Mouse (Mus musculus) heart, postnatal 0 days (tissue): ENCODE measurements around the gene Rffl. TPM values are rescaled to one million over a fixed set of nuclear protein-coding genes. Genes with fewer than 3 reads are reported as not detected.

Experiments used
- ATAC-seq: fragments of 200-750 bp; cut with Nextera tagmentation; 2 replicates; pipeline ENCODE4 v1.8.0; 2017; ENCODE audit warnings: low read depth, moderate number of reproducible peaks, moderate library complexity; ENCODE audit not compliant: insufficient read depth
- DNase-seq: peaks from one replicate; pipeline ENCODE4 v3.0.0-alpha.2; 2016; ENCODE audit warnings: low spot score
- H3K27ac ChIP-seq: fragments of 300-500 bp; sonication (generic); 2 replicates; pipeline ENCODE4 v1.5.1; 2014; ENCODE audit warnings: low read depth, mild to moderate bottlenecking
- H3K27me3 ChIP-seq: fragments of 300-500 bp; sonication (generic); 2 replicates; pipeline ENCODE4 v1.6.1; 2014; ENCODE audit warnings: low read length, mixed read lengths; ENCODE audit not compliant: control insufficient read depth, insufficient read depth
- H3K36me3 ChIP-seq: fragments of 300-500 bp; sonication (generic); replicated peaks from 2 replicates; pipeline ENCODE4 v1.6.1; 2014; ENCODE audit warnings: low read length, mixed read lengths; ENCODE audit not compliant: control insufficient read depth, insufficient read depth
- H3K4me1 ChIP-seq: fragments of 300-500 bp; sonication (generic); 2 replicates; pipeline ENCODE4 v1.6.1; 2014; ENCODE audit warnings: antibody characterized with exemption; ENCODE audit not compliant: control insufficient read depth, insufficient read depth
- H3K4me2 ChIP-seq: fragments of 300-500 bp; sonication (generic); 2 replicates; pipeline ENCODE4 v1.6.1; 2014; ENCODE audit warnings: low read depth, mild to moderate bottlenecking, low read length, moderate library complexity
- H3K4me3 ChIP-seq: fragments of 300-500 bp; sonication (generic); 2 replicates; pipeline ENCODE4 v1.5.1; 2014; ENCODE audit warnings: low read depth, low read length
- H3K9ac ChIP-seq: fragments of 300-500 bp; sonication (generic); replicated peaks from 2 replicates; pipeline ENCODE4 v1.6.1; 2014; ENCODE audit warnings: low read depth, low read length, mixed read lengths
- H3K9me3 ChIP-seq: fragments of 300-500 bp; sonication (generic); replicated peaks from 2 replicates; pipeline ENCODE4 v1.6.1; 2016; ENCODE audit warnings: low read length; ENCODE audit not compliant: control insufficient read depth
- CTCF ChIP-seq: IDR thresholded peaks from 2 replicates; pipeline ENCODE4 v1.5.1; 2016; ENCODE audit warnings: antibody characterized with exemption, control low read depth, low read depth
- EP300 ChIP-seq: IDR thresholded peaks from 2 replicates; pipeline ENCODE4 v1.6.1; 2016; ENCODE audit warnings: antibody characterized with exemption, low read depth
- WGBS: fragments of 180-500 bp; shearing (Covaris S2); extraction: QIAGEN DNeasy Blood & Tissue Kit; methylation state at CpG from one replicate; pipeline ENCODE4 v1.1.7; 2014; 5-methylcytosine and 5-hydroxymethylcytosine counted together
- polyA plus RNA-seq: library from polyadenylated mRNA; unstranded; fragments of >200 nt; fragmentation: Nextera tagmentation; extraction: Ambion mirVana; gene quantifications from 2 replicates; pipeline ENCODE4 v1.2.1, GENCODE M21; 2015
- total RNA-seq: library from RNA; depleted of rRNA; stranded (reverse); fragments of >200 nt; gene quantifications from 2 replicates; pipeline ENCODE4 v1.2.3, GENCODE M21; 2014; ENCODE audit warnings: low replicate concordance; rRNA removed

The Rffl gene
- total RNA-seq (3.8 and 4.8 TPM in 2 replicates), polyA plus RNA-seq (2.3 and 2.4 TPM in 2 replicates)

- DNase-seq (peak; percentile 89), ATAC-seq (peak; percentile 96)
- H3K36me3 ChIP-seq, result no peaks in the 10 kb centered on the region
- H3K4me2 ChIP-seq, result peak within 1 kb of the TSS; percentile 87
- TF ChIP-seq CTCF (peak; percentile 74), EP300 (no peak)
- H3K4me3 ChIP-seq, result peak within 1 kb of the TSS; percentile 91
- H3K9me3 ChIP-seq, result no peaks in the 10 kb centered on the region
- peak within 1 kb of the TSS; percentile 72 for H3K27ac ChIP-seq
- under 1% methylated on average over 33 of the region's 43 CpGs for WGBS
- H3K9ac ChIP-seq, result peak within 1 kb of the TSS; percentile 75
- no peaks in the 10 kb centered on the region for H3K27me3 ChIP-seq
- no peaks in the 10 kb centered on the region; the same call in 1 of the 2 replicates for H3K4me1 ChIP-seq
Measured at GRCm38 (mm10) chr11:82871031-82871446, at the start of gene Rffl. Gene Rffl (minus strand): TSS chr11:82871210.

GRCm38 (mm10) chr11:82920768-82921167 lies 49.8 kb upstream of the Rffl start:
- no peak overlapping the region for H3K27ac ChIP-seq
- no peak overlapping the region for H3K9ac ChIP-seq
- H3K36me3 ChIP-seq, result peaks cover 57% of the 10 kb centered on the region
- no peaks in the 10 kb centered on the region for H3K9me3 ChIP-seq
- 0 out of 2 replicates have a peak, but pooled peaks cover 7% of the 10 kb centered on the region for H3K4me1 ChIP-seq
- ATAC-seq (no peak), DNase-seq (no peak)
- no peak for TF ChIP-seq CTCF
- no peak for TF ChIP-seq EP300
- no peak overlapping the region for H3K4me2 ChIP-seq
- H3K27me3 ChIP-seq, result no peaks in the 10 kb centered on the region
- no peak overlapping the region for H3K4me3 ChIP-seq
- 59% methylated on average over 10 of the region's 10 CpGs for WGBS

- Histone ChIP-seq H3K4me1 (peaks cover 25% of the 10 kb centered on the region), H3K36me3 (peaks cover 19% of the 10 kb centered on the region), H3K9ac (no peak overlapping the region), H3K9me3 (no peaks in the 10 kb centered on the region), H3K27ac (no peak overlapping the region), H3K27me3 (no peaks in the 10 kb centered on the region), H3K4me2 (peak overlapping the region; percentile 41), H3K4me3 (peak overlapping the region; percentile 12; the same call in 1 of the 2 replicates)
- no peak for ATAC-seq
- DNase-seq, result peak; percentile 82
- TF ChIP-seq EP300, result no peak
- peak; percentile 99 for TF ChIP-seq CTCF
- WGBS, result 4% methylated on average over 16 of the region's 16 CpGs
Measured at GRCm38 (mm10) chr11:82914711-82915352, 43.8 kb upstream of the Rffl start.

- peaks cover 8% of the 10 kb centered on the region for H3K36me3 ChIP-seq
- H3K4me3 ChIP-seq, result peak overlapping the region; percentile 50
- H3K9me3 ChIP-seq, result no peaks in the 10 kb centered on the region
- peak overlapping the region; percentile 65 for H3K9ac ChIP-seq
- no peaks in the 10 kb centered on the region for H3K27me3 ChIP-seq
- H3K4me1 ChIP-seq, result peaks cover 37% of the 10 kb centered on the region
- TF ChIP-seq EP300, result peak; percentile 84
- TF ChIP-seq CTCF, result no peak
- peak overlapping the region; percentile 96 for H3K27ac ChIP-seq
- ATAC-seq (peak; percentile 95), DNase-seq (peak; percentile 91)
- peak overlapping the region; percentile 65 for H3K4me2 ChIP-seq
- 20% methylated on average over 11 of the region's 11 CpGs for WGBS
Measured at GRCm38 (mm10) chr11:82910679-82911389, 39.8 kb upstream of the Rffl start.

- ATAC-seq (no peak), DNase-seq (no peak)
- Histone ChIP-seq H3K9ac (peak within 1 kb of the TSS; percentile 65), H3K9me3 (no peaks in the 10 kb centered on the region), H3K27me3 (no peaks in the 10 kb centered on the region), H3K4me2 (peak within 1 kb of the TSS; percentile 65), H3K4me3 (peak within 1 kb of the TSS; percentile 50), H3K36me3 (peaks cover 11% of the 10 kb centered on the region), H3K27ac (peak within 1 kb of the TSS; percentile 96), H3K4me1 (peaks cover 37% of the 10 kb centered on the region)
- 51% methylated on average over 4 of the region's 4 CpGs for WGBS
- no peak for TF ChIP-seq EP300
- no peak for TF ChIP-seq CTCF
Measured at GRCm38 (mm10) chr11:82910250-82910649, 39.2 kb upstream of the Rffl start, which contains the start of gene Unc45b. Gene Unc45b (plus strand): TSS chr11:82910550.
